Mouse (Mus musculus) midbrain, embryonic 10.5 days (tissue): ENCODE measurements around the gene Hip1r. TPM values are rescaled to one million over a fixed set of nuclear protein-coding genes. Genes with fewer than 3 reads are reported as not detected.

ENCODE experiments used
- DNase-seq: peaks from one replicate; pipeline ENCODE4 v3.0.0-alpha.2; 2017; ENCODE audit warnings: low spot score
- H3K27ac ChIP-seq: fragments of 300-500 bp; sonication (generic); replicated peaks from 2 replicates; pipeline ENCODE4 v1.5.1; 2016; ENCODE audit warnings: mild to moderate bottlenecking
- H3K27me3 ChIP-seq: fragments of 300-500 bp; sonication (generic); 2 replicates; pipeline ENCODE4 v1.6.1; 2016; ENCODE audit warnings: low read depth, mild to moderate bottlenecking; ENCODE audit not compliant: poor library complexity, severe bottlenecking
- H3K36me3 ChIP-seq: fragments of 300-500 bp; sonication (generic); 2 replicates; pipeline ENCODE4 v1.6.1; 2016; ENCODE audit warnings: mild to moderate bottlenecking, moderate library complexity
- H3K4me1 ChIP-seq: fragments of 300-500 bp; sonication (generic); 2 replicates; pipeline ENCODE4 v1.6.1; 2016
- H3K4me3 ChIP-seq: fragments of 300-500 bp; sonication (generic); 2 replicates; pipeline ENCODE4 v1.5.1; 2016; ENCODE audit warnings: mild to moderate bottlenecking, moderate library complexity
- H3K9me3 ChIP-seq: fragments of 300-500 bp; sonication (generic); replicated peaks from 2 replicates; pipeline ENCODE4 v1.6.1; 2016; ENCODE audit warnings: mild to moderate bottlenecking
- WGBS: fragments of 180-500 bp; shearing (Covaris S2); methylation state at CpG from one replicate; pipeline ENCODE4 v1.1.7; 2016; 5-methylcytosine and 5-hydroxymethylcytosine counted together
- polyA plus RNA-seq: library from polyadenylated mRNA; unstranded; fragments of >200 nt; fragmentation: Nextera tagmentation; extraction: Ambion mirVana; gene quantifications from 2 replicates; pipeline ENCODE4 v1.2.1, GENCODE M21; 2016

Hip1r gene
- polyA plus RNA-seq, 1 experiment from 2014 or later: 6.6 TPM

DNA sequence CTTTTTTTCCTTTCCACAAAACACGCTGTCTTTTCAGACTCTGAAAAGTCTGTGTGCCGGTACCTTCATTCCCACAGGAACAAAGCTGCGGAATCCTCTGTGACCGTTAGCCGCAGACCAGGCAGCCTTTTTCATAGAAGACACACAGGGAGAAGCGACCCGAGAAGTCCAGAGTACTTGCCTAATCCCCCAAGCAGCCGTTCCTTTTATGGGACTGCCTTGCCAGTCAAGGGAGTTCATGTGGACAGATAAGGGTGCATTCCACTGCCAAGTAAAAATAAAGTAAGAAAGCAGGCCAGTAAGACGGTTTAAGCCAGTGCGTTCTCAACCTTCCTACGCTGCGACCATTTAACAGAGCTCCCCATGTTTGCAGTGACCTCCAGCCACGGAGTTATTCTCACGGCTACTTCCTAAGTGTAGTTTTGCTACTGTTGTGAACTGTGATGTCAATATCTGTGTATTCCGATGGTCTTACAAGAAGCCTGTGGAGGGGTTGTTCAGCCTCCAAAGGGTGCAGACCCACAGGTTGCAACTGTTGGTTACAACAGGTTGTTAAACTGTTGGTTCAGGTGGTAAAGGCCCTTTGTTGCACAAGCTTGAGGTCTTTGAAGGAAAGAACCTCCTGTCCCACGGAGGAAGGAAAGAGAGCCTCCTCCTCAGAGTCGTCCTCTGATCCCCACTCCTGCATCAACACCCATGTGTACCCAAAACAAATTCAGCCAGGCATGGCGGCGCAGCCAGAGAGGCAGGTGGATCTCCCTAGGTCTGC lies 54.5 kb downstream of the Hip1r start:
- Histone ChIP-seq H3K27me3 (no peaks in the 10 kb centered on the region), H3K36me3 (peaks cover 43% of the 10 kb centered on the region), H3K4me1 (peaks cover 89% of the 10 kb centered on the region), H3K27ac (peak overlapping the region; percentile 78), H3K9me3 (no peaks in the 10 kb centered on the region), H3K4me3 (peak overlapping the region; percentile 35)
- DNase-seq: no peak
- 53% methylated on average over 19 of the region's 19 CpGs for WGBS

DNA sequence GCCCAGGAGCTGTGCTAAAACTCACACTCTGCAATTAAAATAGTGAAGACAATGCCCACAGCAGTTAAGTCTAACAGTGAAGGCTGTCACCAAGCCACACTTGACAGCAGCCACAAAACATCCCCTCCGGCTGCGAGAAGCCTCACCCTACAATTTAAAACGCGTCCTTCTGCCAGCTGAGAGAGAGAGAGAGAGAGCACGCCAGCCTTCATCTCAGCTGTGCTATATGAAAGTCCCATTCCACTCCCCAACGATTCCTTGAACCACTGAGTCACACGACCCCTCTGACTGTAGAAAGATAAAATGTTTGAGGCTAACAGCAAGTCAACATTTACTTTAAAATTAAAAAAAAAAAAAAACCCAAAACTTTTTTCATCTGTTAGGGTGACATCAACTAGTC lies 55.3 kb downstream of the Hip1r start:
- Histone ChIP-seq H3K27me3 (no peaks in the 10 kb centered on the region), H3K9me3 (no peaks in the 10 kb centered on the region), H3K27ac (peak overlapping the region; percentile 78), H3K4me3 (peak overlapping the region; percentile 35), H3K36me3 (peaks cover 38% of the 10 kb centered on the region), H3K4me1 (peaks cover 82% of the 10 kb centered on the region)
- WGBS: 79% methylated on average over 7 of the region's 7 CpGs
- no peak for DNase-seq

DNA sequence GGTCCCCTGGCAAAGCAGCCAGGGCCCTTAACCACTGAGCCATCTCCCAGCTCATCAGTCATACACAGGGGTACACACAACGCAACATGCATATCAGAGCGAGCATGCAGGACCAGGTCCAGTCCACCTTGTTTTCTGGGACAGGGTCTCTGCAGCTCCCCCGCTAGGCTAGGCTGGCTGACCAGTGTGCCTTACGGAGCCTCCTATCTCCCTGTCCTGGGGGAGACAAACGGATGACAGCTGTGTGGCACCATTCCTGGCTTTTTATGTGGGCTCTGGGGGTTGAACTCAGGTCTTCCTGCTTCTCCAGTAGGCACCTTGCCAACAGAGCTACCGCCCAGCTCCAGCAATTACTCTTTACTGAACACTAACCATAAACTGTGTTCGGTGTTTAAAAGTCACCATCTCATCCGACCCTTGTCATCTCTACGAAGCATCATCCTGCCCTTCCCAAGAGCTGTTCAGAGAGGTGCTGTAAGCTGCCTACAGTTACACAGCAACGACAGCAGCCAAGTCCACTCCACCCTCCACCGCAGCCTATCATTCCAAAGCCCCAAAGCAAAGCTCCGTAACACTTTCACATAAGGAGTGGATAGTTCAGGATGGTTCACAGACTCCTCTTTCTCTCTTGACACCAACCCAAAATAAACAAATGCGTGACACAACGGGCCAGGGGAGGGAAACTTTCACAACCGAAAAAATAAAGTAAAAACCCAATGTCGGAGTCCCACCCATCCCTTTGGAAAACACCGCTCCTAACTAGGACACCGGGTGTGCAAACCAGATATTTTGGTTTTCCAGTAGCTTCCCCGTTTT lies 56.0 kb downstream of the Hip1r start:
- H3K27ac ChIP-seq: 0 out of 2 replicates have a peak overlapping the region, but pooled peaks have one; percentile 38

DNA sequence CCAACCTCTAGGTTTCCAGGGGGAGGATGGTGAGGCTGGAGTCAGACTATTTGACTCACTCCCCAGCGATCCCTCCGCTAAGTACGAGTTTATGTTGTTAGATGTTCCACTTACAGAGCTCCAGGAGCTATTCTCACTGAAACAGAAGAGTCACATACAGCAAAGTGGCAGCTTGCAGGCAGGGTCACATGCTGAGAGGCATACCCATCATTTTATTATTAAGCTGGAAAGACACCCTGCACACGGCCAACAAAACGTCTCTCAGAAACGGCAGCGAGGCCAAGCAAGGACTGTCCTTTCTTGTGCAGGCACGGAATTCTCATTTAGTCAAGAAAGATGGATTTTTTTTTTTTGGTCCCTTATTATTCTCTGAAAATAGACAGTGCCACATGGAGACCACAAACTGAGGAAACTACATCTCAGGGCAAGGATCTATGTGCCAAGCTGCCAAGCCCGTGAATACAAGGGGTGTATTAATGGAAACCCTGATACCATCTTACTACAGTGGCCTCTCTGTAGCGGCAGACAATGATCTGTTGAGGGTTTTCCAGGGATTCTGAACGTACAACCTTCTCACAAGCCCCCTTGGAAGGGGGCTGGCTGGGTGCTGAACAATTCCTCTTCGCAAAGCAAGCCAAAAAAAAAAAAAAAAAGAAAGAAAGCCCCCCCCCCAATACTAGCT lies 57.1 kb downstream of the Hip1r start:
- peak overlapping the region; percentile 96 for H3K27ac ChIP-seq
- peaks cover 38% of the 10 kb centered on the region for H3K36me3 ChIP-seq
- 49% methylated on average over 12 of the region's 12 CpGs for WGBS
- H3K4me3 ChIP-seq: peak overlapping the region; percentile 92
- DNase-seq: peak; percentile 12
- peaks cover 63% of the 10 kb centered on the region for H3K4me1 ChIP-seq
- H3K27me3 ChIP-seq: no peaks in the 10 kb centered on the region; the same call in 1 of the 2 replicates
- no peaks in the 10 kb centered on the region for H3K9me3 ChIP-seq

More for the DNA sequence above, 56.0 kb downstream of the Hip1r start:
- Histone ChIP-seq H3K4me3 (peak overlapping the region; percentile 92; the same call in 1 of the 2 replicates), H3K9me3 (no peaks in the 10 kb centered on the region), H3K4me1 (peaks cover 74% of the 10 kb centered on the region), H3K27me3 (no peaks in the 10 kb centered on the region; the same call in 1 of the 2 replicates), H3K36me3 (peaks cover 38% of the 10 kb centered on the region)
- DNase-seq: peak; percentile 11
- 95% methylated on average over 19 of the region's 19 CpGs for WGBS

DNA sequence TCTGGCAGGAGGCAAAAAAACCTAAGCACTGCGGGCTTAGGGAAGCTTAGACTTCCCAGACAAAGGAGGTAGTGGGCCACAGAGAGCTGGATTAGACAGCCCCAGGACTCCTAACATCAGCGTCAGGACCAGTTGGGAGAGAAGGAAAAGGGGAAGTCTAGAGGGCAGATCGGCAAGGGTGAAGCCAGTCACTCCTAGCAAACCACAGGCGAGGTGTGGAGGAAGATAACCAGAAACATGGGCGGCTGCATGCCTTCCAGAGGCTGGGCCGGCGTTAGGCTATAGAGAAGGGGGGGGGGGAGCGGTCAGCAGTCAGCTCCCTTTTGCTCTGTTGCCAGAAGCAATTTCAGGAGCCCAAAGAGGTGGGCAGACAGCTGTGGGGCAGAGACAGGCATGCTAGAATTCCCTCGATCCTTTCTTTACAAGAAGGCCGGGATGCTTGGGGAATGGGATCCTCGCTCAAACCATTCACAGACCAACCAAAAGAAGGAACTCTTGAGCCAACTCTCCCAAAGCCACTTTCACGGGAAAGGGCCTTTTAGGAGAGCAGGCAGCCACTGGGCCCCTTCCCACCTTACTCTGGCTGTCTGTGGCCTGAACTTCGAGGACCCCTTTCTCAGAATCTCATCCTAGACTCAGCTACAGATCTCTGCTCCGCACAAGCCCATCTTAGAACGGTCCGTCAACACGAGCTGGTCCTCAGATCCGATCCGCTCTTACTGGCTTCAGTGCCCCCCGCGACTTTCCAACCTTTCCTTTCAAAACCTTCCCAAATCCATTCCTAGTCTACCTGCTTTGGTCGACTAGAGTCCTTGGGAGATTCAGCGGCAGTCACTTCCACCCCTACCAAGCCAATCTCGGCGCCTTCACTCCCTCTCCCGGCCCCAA lies 57.9 kb downstream of the Hip1r start:
- Histone ChIP-seq H3K27me3 (no peaks in the 10 kb centered on the region; the same call in 1 of the 2 replicates), H3K27ac (peak overlapping the region; percentile 96), H3K4me3 (peak overlapping the region; percentile 92), H3K4me1 (peaks cover 60% of the 10 kb centered on the region), H3K36me3 (peaks cover 30% of the 10 kb centered on the region), H3K9me3 (no peaks in the 10 kb centered on the region)
- under 1% methylated on average over 26 of the region's 26 CpGs for WGBS
- DNase-seq: peak; percentile 47

DNA sequence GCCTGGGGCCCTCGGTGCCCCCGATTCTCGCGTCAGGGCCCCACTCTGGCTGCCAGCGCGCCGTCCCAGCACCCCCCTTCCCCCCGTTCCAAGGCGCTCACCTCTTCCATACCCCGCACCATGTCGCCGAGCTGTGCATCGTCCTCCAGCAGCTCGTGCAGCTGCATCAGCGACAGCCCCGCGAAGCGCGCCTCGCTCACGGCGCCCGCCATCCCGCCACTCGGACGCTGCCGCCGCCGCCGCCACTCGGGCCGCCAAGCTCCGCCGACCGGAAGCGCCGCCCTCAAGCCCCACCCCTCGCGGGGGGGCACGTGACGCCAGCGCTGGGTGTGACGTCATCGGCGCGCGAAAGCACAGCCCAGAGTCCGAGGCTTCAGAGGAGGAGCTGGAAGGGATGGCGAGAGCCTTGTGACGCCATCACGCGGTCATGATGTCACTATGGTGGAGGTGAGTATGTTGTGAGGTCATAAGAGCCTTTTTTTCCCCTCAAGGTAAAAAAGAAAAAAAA lies 58.6 kb downstream of the Hip1r start, which contains the start of gene Vps37b:
TSS of gene Vps37b (minus strand) at position 270 of the 508 bp plus-strand sequence.
- Histone ChIP-seq H3K36me3 (peaks cover 23% of the 10 kb centered on the region), H3K4me1 (peaks cover 60% of the 10 kb centered on the region), H3K27ac (peak within 1 kb of the TSS; percentile 96), H3K9me3 (no peaks in the 10 kb centered on the region), H3K4me3 (peak within 1 kb of the TSS; percentile 92), H3K27me3 (no peaks in the 10 kb centered on the region; the same call in 1 of the 2 replicates)
- WGBS: under 1% methylated on average over 52 of the region's 52 CpGs
- DNase-seq: peak; percentile 92

DNA sequence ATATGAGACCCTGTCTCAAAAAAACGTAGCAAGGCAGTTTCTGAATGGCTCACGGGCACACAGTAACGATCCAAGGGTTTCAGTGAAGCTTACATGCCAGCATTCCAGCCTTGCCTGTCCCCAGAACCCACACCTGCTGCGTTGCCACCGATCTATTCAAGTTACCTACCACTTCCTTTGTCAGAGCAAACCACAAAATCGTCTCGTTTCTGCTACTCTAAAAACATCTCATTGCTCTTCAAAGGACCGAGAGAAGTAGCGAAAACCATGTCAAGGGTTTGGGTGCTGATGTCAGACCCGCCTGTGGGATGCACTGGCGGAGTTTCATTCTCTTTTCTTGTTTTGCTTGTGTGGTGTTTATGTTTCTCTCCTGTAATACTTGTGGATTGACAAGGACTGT lies 61.0 kb downstream of the Hip1r start:
- WGBS: 78% methylated on average over 11 of the region's 11 CpGs
- Histone ChIP-seq H3K27ac (no peak overlapping the region), H3K27me3 (no peaks in the 10 kb centered on the region; the same call in 1 of the 2 replicates), H3K9me3 (no peaks in the 10 kb centered on the region), H3K4me1 (peaks cover 41% of the 10 kb centered on the region), H3K36me3 (peaks cover 7% of the 10 kb centered on the region), H3K4me3 (no peak overlapping the region)
- no peak for DNase-seq

DNA sequence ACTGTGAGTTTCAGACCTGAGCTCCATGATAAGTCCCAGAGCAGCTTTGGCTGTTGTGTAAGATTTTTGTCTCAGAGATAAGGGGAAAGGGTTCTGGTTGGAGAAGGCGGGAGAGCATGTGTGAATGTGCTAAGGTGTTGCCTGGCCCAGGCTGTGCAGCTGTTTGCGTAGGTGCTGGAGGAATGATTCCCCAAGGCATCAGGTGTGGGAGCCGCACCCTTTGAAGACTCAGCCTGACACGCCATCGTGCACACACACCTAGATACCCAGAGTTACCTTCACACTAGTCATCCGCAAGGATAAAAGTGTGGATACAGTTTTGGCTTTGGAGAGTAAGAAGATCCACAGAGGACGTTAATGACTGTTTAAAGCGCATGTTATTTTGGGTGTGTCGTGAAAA lies 62.0 kb downstream of the Hip1r start:
- Histone ChIP-seq H3K36me3 (no peaks in the 10 kb centered on the region), H3K27me3 (no peaks in the 10 kb centered on the region; the same call in 1 of the 2 replicates), H3K9me3 (no peaks in the 10 kb centered on the region), H3K27ac (no peak overlapping the region), H3K4me3 (no peak overlapping the region), H3K4me1 (peaks cover 31% of the 10 kb centered on the region)
- no peak for DNase-seq
- 90% methylated on average over 9 of the region's 9 CpGs for WGBS

DNA sequence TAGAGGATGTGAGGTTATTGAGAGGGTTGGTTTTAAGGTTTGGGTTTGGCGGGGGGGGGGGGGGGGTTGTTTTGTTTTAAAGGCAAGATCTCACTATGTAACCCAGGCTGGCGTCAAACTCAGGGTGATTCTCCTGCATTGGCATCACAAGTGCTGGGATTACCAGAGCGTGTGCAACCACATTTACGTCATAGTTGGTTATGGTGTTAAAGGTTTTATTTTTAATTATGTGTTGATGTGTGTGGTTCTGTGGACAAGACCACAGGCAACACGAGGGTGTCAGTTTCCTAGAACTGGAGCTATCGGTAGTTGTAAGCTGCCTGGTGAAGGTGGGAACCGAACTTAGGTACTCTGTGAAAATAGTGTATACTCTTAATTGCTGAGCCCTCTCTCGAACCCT lies 62.4 kb downstream of the Hip1r start:
- Histone ChIP-seq H3K9me3 (no peaks in the 10 kb centered on the region), H3K27me3 (no peaks in the 10 kb centered on the region; the same call in 1 of the 2 replicates), H3K4me1 (peaks cover 27% of the 10 kb centered on the region), H3K36me3 (no peaks in the 10 kb centered on the region), H3K27ac (no peak overlapping the region), H3K4me3 (no peak overlapping the region)
- no peak for DNase-seq
- 76% methylated on average over 8 of the region's 8 CpGs for WGBS

DNA sequence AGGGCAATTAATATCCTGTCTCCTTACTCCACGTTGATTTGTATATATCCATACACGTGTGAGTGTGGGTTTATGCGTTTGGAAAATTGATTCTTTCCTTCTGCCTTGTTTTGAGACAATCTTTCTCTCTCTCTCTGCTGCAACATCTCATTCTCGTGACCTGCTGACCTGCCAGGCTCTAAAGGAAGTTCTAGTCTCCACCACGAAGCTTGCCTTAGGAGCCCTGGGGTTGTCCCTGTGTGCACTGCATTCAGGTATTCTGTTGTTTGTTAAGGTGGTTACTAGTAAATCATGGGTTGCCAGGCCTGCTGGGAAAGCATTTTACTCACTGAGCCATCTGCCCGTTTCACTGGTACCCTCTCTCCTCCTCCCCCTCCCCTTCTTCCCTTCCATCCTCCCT lies 62.9 kb downstream of the Hip1r start:
- WGBS: 46% methylated on average over 6 of the region's 6 CpGs
- Histone ChIP-seq H3K27ac (peak overlapping the region; percentile 74), H3K9me3 (no peaks in the 10 kb centered on the region), H3K27me3 (peaks cover 3% of the 10 kb centered on the region; the same call in 1 of the 2 replicates), H3K36me3 (no peaks in the 10 kb centered on the region), H3K4me3 (no peak overlapping the region), H3K4me1 (peaks cover 22% of the 10 kb centered on the region)
- no peak for DNase-seq

DNA sequence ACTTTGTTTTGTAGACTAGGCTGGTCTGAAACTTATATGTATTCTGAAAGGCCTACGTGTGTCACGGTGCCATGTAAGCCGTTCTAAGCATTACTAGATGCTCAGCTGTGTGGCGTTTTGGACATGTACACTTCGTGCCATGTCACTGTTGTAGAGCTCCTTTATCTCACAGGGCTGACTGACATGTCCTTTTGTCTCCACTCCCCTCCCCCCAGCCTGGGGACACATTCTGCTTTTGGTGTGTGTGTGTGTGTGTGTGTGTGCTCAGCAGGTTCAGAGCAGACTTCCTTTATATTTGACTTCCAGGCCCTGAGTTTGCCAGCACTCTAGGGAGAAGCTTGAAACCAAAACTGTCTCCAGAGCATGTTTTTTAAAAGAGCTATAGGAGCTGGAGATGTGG lies 63.4 kb downstream of the Hip1r start:
- H3K36me3 ChIP-seq: no peaks in the 10 kb centered on the region
- peaks cover 20% of the 10 kb centered on the region for H3K4me1 ChIP-seq
- H3K9me3 ChIP-seq: no peaks in the 10 kb centered on the region
- peak; percentile 76 for DNase-seq
- peak overlapping the region; percentile 74 for H3K27ac ChIP-seq
- H3K4me3 ChIP-seq: no peak overlapping the region
- peaks cover 6% of the 10 kb centered on the region; the same call in 1 of the 2 replicates for H3K27me3 ChIP-seq
- 39% methylated on average over 5 of the region's 5 CpGs for WGBS
